Mouse (Mus musculus): ENCODE results near the gene Rps16.
A peak's percentile ranks its signal among the peaks of the same experiment; 100 is the strongest.
"Not testable (repeated sequence)": the region's sequence is repeated elsewhere in the genome, so short reads cannot be mapped to it uniquely, and the experiment has no call there.

Gene Rps16

GRCm38 (mm10) chr7:28373891-28374495 lies 23.5 kb downstream of the Rps16 start:
- DNase-seq (ENCODE audit: low spot score): no peak

- DNase-seq (ENCODE audit: low spot score): no peak
Measured at GRCm38 (mm10) chr7:28374647-28375046, 24.2 kb downstream of the Rps16 start.

- DNase-seq (ENCODE audit: low spot score): peak; percentile 77
Measured at GRCm38 (mm10) chr7:28375176-28375921, 24.9 kb downstream of the Rps16 start.

- DNase-seq (ENCODE audit: low spot score): peak; percentile 55
Measured at GRCm38 (mm10) chr7:28376011-28376771, 25.7 kb downstream of the Rps16 start.

- DNase-seq (ENCODE audit: low spot score): no peak
Measured at GRCm38 (mm10) chr7:28377190-28378065, 27.0 kb downstream of the Rps16 start.

GRCm38 (mm10) chr7:28378066-28378690 lies 27.7 kb downstream of the Rps16 start:
- DNase-seq (ENCODE audit: low spot score): no peak

- peak; percentile 93 for DNase-seq (ENCODE audit: low spot score)
Measured at GRCm38 (mm10) chr7:28378769-28379651, 28.6 kb downstream of the Rps16 start.

GRCm38 (mm10) chr7:28380237-28381016 lies 30.0 kb downstream of the Rps16 start, which contains the start of gene Zfp36:
TSS of gene Zfp36 (minus strand) at chr7:28380253.
- no peak for DNase-seq (ENCODE audit: low spot score)

- peak; percentile 64 for DNase-seq (ENCODE audit: low spot score)
Measured at GRCm38 (mm10) chr7:28381017-28381790, 30.8 kb downstream of the Rps16 start.

GRCm38 (mm10) chr7:28381938-28382337 lies 31.5 kb downstream of the Rps16 start:
- DNase-seq (ENCODE audit: low spot score): peak; percentile 72

- DNase-seq (ENCODE audit: low spot score): no peak
Measured at GRCm38 (mm10) chr7:28382347-28382951, 32.0 kb downstream of the Rps16 start.

- no peak for DNase-seq (ENCODE audit: low spot score)
Measured at GRCm38 (mm10) chr7:28382981-28383396, 32.5 kb downstream of the Rps16 start.

GRCm38 (mm10) chr7:28383606-28384005 lies 33.2 kb downstream of the Rps16 start:
- no peak for DNase-seq (ENCODE audit: low spot score)

GRCm38 (mm10) chr7:28384162-28384561 lies 33.7 kb downstream of the Rps16 start:
- DNase-seq (ENCODE audit: low spot score): no peak

GRCm38 (mm10) chr7:28385196-28385595 lies 34.7 kb downstream of the Rps16 start:
- no peak for DNase-seq (ENCODE audit: low spot score)

- DNase-seq (ENCODE audit: low spot score): no peak
Measured at GRCm38 (mm10) chr7:28386007-28386406, 35.6 kb downstream of the Rps16 start.

- DNase-seq (ENCODE audit: low spot score): peak; percentile 84
Measured at GRCm38 (mm10) chr7:28386462-28386861, 36.0 kb downstream of the Rps16 start.

- not testable (repeated sequence) for DNase-seq (ENCODE audit: low spot score)
Measured at GRCm38 (mm10) chr7:28386877-28387276, 36.4 kb downstream of the Rps16 start.

Measured in ovary, postnatal 14 days (tissue).